Mouse (Mus musculus) midbrain, embryonic 11.5 days (tissue): ENCODE results near the gene Ankrd1. TPM values are rescaled to one million over a fixed set of nuclear protein-coding genes. Genes with fewer than 3 reads are reported as not detected.

Source experiments
- ATAC-seq: fragments of 200-750 bp; cut with Nextera tagmentation; 2 replicates; pipeline ENCODE4 v1.8.0; 2017; ENCODE audit warnings: moderate TSS enrichment, moderate library complexity; ENCODE audit not compliant: low FRiP score
- DNase-seq: peaks from one replicate; pipeline ENCODE4 v3.0.0; 2015; ENCODE audit warnings: low spot score; ENCODE audit errors: missing footprints
- H3K27ac ChIP-seq: fragments of 300-500 bp; sonication (generic); 2 replicates; pipeline ENCODE4 v1.5.1; 2014; ENCODE audit warnings: low read depth, low read length
- H3K27me3 ChIP-seq: fragments of 300-500 bp; sonication (generic); 2 replicates; pipeline ENCODE4 v1.6.1; 2014; ENCODE audit warnings: mild to moderate bottlenecking, low read length, moderate library complexity, mixed read lengths; ENCODE audit not compliant: control insufficient read depth, insufficient read depth
- H3K36me3 ChIP-seq: fragments of 300-500 bp; sonication (generic); 2 replicates; pipeline ENCODE4 v1.6.1; 2014; ENCODE audit warnings: mild to moderate bottlenecking, low read length, moderate library complexity, mixed read lengths; ENCODE audit not compliant: control insufficient read depth, insufficient read depth
- H3K4me1 ChIP-seq: fragments of 300-500 bp; sonication (generic); 2 replicates; pipeline ENCODE4 v1.6.1; 2014; ENCODE audit warnings: low read length; ENCODE audit not compliant: control insufficient read depth, insufficient read depth
- H3K4me2 ChIP-seq: fragments of 300-500 bp; sonication (generic); 2 replicates; pipeline ENCODE4 v1.6.1; 2014; ENCODE audit warnings: mild to moderate bottlenecking, moderate library complexity
- H3K4me3 ChIP-seq: fragments of 300-500 bp; sonication (generic); 2 replicates; pipeline ENCODE4 v1.5.1; 2014; ENCODE audit warnings: low read depth, low read length
- H3K9ac ChIP-seq: fragments of 300-500 bp; sonication (generic); 2 replicates; pipeline ENCODE4 v1.6.1; 2014; ENCODE audit warnings: low read length
- H3K9me3 ChIP-seq: fragments of 300-500 bp; sonication (generic); 2 replicates; pipeline ENCODE4 v1.6.1; 2016; ENCODE audit warnings: low read length; ENCODE audit not compliant: control insufficient read depth
- WGBS: fragments of 180-500 bp; shearing (Covaris S2); extraction: QIAGEN DNeasy Blood & Tissue Kit; methylation state at CpG from one replicate; pipeline ENCODE4 v1.1.7; 2014; 5-methylcytosine and 5-hydroxymethylcytosine counted together
- polyA plus RNA-seq: library from polyadenylated mRNA; unstranded; fragments of >200 nt; fragmentation: Nextera tagmentation; extraction: Ambion mirVana; gene quantifications from 2 replicates; pipeline ENCODE4 v1.2.1, GENCODE M21; 2014

The Ankrd1 gene
- not detected in 2 replicates for polyA plus RNA-seq

GRCm38 (mm10) chr19:36119783-36120471 lies at the start of gene Ankrd1:
Ankrd1 (minus strand) TSS chr19:36120099.
- ATAC-seq (no peak), DNase-seq (no peak)
- Histone ChIP-seq H3K9me3 (no peaks in the 10 kb centered on the region), H3K4me2 (no peak within 1 kb of the TSS), H3K4me3 (no peak within 1 kb of the TSS), H3K27me3 (no peaks in the 10 kb centered on the region), H3K4me1 (no peaks in the 10 kb centered on the region), H3K9ac (no peak within 1 kb of the TSS), H3K36me3 (no peaks in the 10 kb centered on the region), H3K27ac (no peak within 1 kb of the TSS)
- WGBS: 88% methylated on average over 14 of the region's 14 CpGs

DNA sequence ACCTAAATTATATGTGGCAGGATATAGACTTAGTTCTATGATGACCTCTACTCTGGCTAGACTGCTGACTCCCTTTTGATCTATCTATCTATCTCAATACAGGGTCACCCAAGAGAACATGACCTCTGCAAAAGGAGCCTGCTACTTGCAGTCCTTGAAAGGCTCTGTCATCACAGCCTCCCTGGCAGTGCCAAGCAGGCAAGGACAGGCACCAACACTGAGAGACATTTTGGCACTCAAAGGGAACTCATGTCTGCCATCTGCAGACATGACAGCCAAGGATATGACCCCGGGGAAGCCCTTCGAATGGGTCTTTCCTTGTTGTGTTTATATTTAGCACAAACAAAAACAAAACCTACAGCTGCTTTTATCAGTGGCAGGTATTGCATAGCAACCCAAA lies 49.2 kb upstream of the Ankrd1 start:
- ATAC-seq: no peak
- Histone ChIP-seq H3K27me3 (no peaks in the 10 kb centered on the region), H3K4me1 (no peaks in the 10 kb centered on the region), H3K4me3 (no peak overlapping the region), H3K4me2 (no peak overlapping the region), H3K36me3 (no peaks in the 10 kb centered on the region), H3K9ac (no peak overlapping the region), H3K9me3 (no peaks in the 10 kb centered on the region), H3K27ac (no peak overlapping the region)
- DNase-seq: no peak
- 91% methylated on average over 2 of the region's 2 CpGs for WGBS

DNA sequence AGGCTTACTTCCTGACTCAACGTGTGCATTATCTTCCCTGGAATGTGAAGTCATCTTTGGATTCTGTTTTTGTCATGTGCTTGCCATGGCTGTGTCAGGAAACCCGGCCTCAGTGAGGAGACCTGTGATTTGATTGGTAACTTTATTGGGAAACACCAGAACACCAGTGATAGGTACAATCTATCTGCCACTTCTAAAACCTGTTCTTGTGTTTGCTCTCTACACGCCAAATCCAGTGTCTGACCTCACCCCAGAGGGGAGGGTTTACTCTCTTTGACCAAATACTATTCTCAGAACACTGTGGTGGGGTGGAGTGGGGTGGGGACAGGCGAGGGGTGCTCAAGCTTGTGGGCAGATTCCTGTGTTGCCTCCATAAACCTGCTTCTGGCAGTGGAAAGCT lies 48.2 kb upstream of the Ankrd1 start:
- H3K36me3 ChIP-seq: no peaks in the 10 kb centered on the region
- H3K27me3 ChIP-seq: no peaks in the 10 kb centered on the region
- ATAC-seq (no peak), DNase-seq (no peak)
- H3K9me3 ChIP-seq: no peaks in the 10 kb centered on the region
- 74% methylated on average over 4 of the region's 4 CpGs for WGBS
- H3K4me3 ChIP-seq: no peak overlapping the region
- H3K9ac ChIP-seq: no peak overlapping the region
- H3K27ac ChIP-seq: no peak overlapping the region
- H3K4me1 ChIP-seq: no peaks in the 10 kb centered on the region
- H3K4me2 ChIP-seq: no peak overlapping the region

GRCm38 (mm10) chr19:36167291-36167896 lies 47.5 kb upstream of the Ankrd1 start:
- Histone ChIP-seq H3K4me3 (no peak overlapping the region), H3K4me1 (no peaks in the 10 kb centered on the region), H3K27me3 (no peaks in the 10 kb centered on the region), H3K4me2 (no peak overlapping the region), H3K27ac (no peak overlapping the region), H3K9me3 (no peaks in the 10 kb centered on the region), H3K36me3 (no peaks in the 10 kb centered on the region), H3K9ac (no peak overlapping the region)
- ATAC-seq (no peak), DNase-seq (no peak)
- WGBS: 87% methylated on average over 6 of the region's 6 CpGs

GRCm38 (mm10) chr19:36166401-36167160 lies 46.7 kb upstream of the Ankrd1 start:
- no peaks in the 10 kb centered on the region for H3K36me3 ChIP-seq
- no peaks in the 10 kb centered on the region for H3K4me1 ChIP-seq
- no peak for ATAC-seq
- H3K4me2 ChIP-seq: no peak overlapping the region
- H3K27me3 ChIP-seq: no peaks in the 10 kb centered on the region
- H3K9me3 ChIP-seq: no peaks in the 10 kb centered on the region
- 86% methylated on average over 6 of the region's 6 CpGs for whole genome bisulfite sequencing
- DNase-seq: no peak
- H3K9ac ChIP-seq: no peak overlapping the region
- H3K4me3 ChIP-seq: no peak overlapping the region
- H3K27ac ChIP-seq: no peak overlapping the region

GRCm38 (mm10) chr19:36165351-36165750 lies 45.5 kb upstream of the Ankrd1 start:
- WGBS: 78% methylated on average over 4 of the region's 4 CpGs
- ATAC-seq (no peak), DNase-seq (no peak)
- H3K27me3 ChIP-seq: no peaks in the 10 kb centered on the region
- no peaks in the 10 kb centered on the region for H3K36me3 ChIP-seq
- H3K9me3 ChIP-seq: no peaks in the 10 kb centered on the region
- H3K4me1 ChIP-seq: no peaks in the 10 kb centered on the region
- no peak overlapping the region for H3K9ac ChIP-seq
- no peak overlapping the region for H3K4me2 ChIP-seq
- no peak overlapping the region for H3K4me3 ChIP-seq
- no peak overlapping the region for H3K27ac ChIP-seq

GRCm38 (mm10) chr19:36150241-36151007 lies 30.5 kb upstream of the Ankrd1 start:
- Histone ChIP-seq H3K27me3 (no peaks in the 10 kb centered on the region), H3K9ac (no peak overlapping the region), H3K27ac (no peak overlapping the region), H3K9me3 (no peaks in the 10 kb centered on the region), H3K36me3 (no peaks in the 10 kb centered on the region), H3K4me3 (no peak overlapping the region), H3K4me2 (no peak overlapping the region), H3K4me1 (no peaks in the 10 kb centered on the region)
- 78% methylated on average over 4 of the region's 4 CpGs for WGBS
- DNase-seq (peak; percentile 66), ATAC-seq (no peak)

DNA sequence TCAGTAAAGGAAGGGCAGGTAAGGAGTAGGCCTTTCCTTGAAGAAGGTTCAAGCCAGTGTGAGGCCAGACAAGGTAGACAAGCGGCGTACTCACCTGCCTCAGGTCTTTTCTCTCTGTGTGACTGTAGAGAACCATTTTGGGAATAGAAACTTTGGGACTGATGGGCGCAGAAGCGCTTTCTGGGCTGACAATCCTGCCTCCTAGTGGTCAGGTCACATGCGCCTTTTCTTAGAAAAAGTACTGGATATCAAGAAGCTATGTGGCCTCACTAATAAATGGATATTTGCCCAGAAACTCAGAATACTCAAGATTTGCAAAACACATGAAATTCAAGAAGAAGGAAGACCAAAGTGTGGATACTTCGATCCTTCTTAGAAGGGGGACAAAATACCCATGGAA lies 28.7 kb upstream of the Ankrd1 start:
- Histone ChIP-seq H3K36me3 (no peaks in the 10 kb centered on the region), H3K4me3 (no peak overlapping the region), H3K9ac (no peak overlapping the region), H3K4me1 (no peaks in the 10 kb centered on the region), H3K9me3 (no peaks in the 10 kb centered on the region), H3K4me2 (no peak overlapping the region), H3K27ac (no peak overlapping the region), H3K27me3 (no peaks in the 10 kb centered on the region)
- DNase-seq (no peak), ATAC-seq (no peak)
- 83% methylated on average over 6 of the region's 6 CpGs for WGBS
